Mouse (Mus musculus) c-Kit-positive CD71-positive TER-119-positive erythroid progenitor cells, embryonic 14.5 days (primary cell): ENCODE data around the gene LTO1.

Experiments used
- DNase-seq: peaks from one replicate; pipeline ENCODE4 v3.0.0-alpha.2; 2013; ENCODE audit warnings: low spot score

LTO1 gene

DNA sequence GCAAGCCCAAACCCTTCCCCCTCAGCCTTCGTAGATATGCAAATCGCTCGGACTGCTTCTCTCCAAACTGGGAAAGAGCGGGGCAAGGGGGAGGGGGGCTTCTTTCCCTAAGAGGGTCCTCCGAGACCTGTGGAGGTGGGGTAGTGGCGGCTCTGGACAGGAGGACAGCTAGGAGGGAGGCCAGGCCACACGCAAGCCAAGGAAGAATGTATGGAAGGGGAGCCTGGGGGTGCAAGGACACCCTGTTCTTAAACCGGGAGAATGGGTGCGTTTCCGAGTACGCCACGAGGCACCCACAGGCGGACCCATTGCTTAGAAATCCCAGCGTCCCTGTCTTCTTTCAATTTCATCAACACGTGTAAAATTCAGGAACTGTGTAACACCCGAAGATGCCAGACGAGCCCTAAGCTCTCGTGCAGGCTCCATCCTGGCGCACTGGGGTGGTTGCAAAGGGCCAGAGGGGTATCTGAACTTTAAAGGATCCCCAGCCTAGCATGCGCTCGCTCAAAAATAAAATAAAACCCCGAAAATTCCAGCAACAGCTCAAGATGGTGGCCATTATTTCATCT lies 25.2 kb downstream of the LTO1 start:
- no peak for DNase-seq

DNA sequence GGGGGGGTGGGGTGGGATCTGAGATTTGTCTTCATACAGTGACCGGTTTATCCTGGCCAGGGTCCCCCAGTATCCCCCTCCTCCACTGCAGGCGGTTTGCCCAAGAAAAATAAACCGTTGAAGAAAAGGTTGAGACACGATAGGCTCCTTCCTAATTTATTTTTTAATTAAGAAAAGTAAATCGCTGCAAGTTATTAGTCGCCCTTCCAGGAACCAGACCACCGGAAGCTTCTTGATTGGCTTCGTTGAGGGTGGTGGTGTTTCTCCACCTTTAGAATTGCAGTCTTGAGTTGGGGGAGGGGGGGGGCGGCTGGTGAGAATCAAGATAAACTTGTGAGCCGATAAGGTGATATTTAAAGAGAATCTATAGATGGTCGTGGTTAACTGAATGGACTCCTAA lies 25.7 kb downstream of the LTO1 start:
- no peak for DNase-seq

DNA sequence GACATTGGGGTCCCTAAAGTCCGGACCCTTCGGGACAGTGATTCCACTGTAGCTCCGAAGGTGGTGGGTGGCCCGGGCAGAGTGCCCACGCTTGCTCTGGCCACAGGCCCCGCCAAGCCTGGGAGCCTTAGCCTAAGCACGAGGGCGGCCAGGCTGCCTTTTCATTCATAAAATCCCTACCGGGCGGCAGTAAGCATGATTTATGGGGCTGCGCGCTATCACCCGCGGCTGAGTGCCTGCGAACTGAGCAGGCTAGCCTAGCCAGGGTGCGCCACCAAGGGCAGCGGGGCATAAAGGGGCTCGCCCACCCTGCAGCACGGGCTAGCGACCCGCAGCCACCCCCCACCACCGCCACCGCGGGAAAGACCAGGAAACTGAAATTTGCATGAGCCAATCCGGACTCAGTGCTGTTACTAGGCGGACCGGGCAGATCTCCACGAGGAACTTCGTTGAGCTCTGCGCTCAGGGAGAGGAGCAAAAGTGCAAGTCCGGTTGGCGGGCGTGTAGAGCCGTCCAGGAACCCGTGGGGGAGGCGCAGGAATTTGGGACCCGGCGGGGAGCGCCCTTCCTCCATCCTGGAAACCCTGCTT lies 26.4 kb downstream of the LTO1 start:
- DNase-seq, result no peak

DNA sequence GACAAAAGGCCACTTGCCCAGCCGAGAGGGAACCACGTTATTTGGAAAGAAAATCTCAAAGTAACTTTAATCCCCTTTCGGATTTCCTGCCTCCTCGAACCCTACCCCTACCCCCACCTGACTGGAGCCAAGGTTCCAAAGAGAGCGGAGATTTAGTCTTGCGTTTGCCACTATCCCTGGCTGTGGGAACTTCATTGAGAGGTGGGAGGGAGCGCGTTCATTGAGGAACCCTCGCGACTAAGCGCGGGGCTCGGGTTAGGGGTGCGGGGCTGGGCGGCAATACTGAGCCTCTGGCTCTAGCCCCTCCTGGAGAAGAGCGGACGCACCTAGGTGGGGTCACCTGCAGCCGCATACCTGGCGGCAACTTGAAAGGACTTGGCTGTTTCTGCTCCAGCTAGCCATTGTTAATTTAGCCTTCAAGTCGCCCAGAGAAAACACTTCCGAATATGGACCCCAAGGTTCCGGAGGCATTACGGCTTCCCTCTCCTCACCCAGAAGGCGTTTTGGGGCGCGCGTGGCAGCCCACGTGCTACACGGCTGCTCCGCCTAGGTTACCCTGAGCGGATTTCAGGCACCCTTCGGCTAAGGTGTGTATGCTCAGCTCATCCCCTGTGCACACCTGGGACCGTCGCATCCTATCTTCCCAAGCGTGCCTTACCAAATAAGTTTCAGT lies 27.3 kb downstream of the LTO1 start:
- DNase-seq, result no peak

DNA sequence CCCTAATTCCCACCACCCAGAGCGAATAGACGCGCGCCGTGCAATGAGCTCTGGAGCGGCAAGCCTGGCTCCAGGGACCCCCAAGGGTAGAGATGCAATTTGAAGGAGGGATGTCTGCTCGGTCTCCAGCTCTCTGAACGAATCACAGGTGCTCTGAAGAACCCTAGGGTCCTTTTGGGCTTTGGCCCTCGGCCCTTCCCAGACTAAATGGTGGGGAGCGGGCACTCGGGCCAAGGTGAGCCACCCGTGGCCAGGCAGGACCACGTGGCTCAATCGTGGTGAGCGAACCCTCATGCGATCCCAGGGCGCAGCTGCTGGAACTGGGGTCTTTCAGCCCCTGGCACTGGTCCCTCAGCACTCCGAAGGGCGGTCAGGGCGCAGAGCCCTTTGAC lies 27.8 kb downstream of the LTO1 start:
- DNase-seq, result no peak

DNA sequence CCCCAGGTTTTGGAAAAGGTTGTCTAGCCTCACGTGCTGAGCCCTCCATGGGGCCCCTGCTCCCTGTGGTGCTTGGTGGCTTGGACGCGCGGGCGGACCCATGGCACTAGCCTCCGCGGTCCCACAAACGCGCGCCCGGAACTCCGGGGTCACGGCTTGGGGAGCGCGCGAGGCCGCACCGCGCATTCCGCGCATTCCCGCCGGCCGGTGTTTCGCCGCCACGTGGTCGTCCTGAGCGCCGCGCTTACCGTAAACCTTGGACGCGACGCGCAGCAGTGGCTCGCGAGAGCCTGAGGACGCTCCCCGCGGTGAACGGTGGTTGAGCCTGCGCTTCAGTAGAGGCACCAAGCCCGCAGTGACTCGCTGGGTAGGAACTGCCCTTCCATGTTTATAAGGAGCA lies 28.4 kb downstream of the LTO1 start:
- DNase-seq, result peak; percentile 29

DNA sequence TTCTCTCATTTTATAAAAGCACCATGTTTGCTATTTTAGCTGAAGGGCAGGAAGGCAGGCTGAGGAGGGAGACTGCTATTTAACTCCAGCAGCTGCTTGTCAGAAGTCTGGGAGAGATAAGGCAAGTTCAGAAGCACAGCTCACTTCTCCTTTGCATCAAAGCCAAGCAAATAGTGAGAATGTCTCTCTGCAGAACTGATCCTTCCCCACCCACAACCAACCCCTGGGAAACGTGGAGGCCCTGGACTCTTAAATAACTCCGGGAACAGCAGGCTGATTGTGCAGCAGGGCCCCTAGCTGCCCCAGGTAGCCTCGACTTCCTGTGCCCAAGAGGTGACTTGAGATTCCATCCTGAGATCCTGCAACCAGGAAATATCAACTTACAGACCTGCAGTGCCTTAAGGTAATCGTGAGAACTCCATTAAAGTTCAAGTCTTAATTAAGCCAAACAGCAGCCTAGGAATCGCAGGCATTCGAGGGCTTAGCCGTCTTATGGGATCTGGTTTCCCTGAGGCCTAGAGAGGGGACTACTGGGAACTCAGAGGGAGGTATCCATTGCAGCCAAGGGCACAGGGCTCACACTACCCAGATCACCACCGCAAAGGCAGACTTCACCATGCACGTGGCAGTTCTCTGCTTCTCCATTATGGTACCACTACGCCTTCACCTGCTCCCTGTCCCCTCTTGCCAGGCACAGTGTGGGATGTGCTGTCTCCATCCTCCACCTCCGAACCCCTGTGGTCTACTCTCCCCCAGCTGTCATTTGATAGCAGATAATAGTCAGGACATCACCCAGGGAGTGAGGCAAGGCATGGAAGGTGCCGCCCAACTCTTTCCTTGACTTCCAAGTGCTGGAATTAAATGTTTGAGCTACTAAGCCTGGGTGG lies 43.9 kb downstream of the LTO1 start:
- no peak for DNase-seq

DNA sequence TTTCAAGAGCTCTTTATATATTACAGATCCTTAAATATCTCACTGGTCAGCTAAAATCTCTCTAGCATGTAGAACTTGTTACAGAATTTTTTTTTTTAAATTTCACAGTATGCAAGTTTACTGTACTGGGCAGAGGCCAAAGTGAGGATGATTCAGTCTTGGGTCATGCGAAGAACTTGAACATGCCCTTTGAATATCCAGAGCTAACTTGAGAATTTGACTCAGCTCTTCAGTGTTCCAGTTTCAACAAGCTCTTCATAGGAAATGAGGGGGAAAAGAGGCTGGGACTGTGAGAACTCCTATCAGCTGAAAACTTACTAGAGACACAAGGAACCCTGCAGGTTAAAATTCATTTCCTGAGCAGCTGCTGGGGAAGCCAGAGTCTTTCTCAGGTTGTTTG lies 49.0 kb downstream of the LTO1 start:
- no peak for DNase-seq

DNA sequence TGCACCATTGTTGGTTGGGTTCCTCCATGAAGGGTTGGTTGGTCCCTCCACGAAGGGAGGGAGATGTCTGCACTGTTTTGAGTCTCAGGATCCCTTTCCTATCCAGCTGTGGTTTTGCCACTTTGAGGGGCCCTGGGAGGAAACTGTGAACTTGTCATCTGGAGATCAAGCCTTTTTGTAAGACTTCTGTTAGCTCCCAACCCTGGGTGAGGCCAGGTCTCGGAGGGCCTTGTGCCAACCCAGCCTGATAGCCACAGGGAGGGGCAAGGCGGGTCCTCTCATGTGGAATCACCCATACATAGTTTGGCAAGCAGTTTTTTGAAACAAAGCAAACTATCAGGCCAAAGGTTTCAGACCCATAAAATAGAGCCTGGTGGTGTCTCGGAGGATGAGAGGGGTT lies 49.4 kb downstream of the LTO1 start:
- no peak for DNase-seq

DNA sequence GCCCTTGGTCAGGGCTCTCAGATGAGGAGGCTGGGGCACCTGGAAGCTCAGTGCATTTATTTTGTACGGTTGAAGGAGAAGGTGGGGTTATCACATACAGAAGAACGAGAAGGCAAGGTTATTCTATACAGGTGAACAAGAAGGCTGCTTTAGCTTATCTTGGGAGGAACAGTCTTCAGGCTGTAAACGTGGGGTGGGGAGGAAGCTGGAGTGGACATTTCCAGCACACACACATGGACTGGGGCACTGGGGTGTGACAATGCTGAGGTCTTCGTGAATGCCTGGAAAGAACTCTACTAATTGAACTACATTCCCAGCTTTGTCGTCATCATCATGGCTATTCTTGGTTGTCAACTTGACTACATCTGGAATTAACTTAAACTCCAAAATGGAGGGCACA lies 51.0 kb downstream of the LTO1 start:
- no peak for DNase-seq

DNA sequence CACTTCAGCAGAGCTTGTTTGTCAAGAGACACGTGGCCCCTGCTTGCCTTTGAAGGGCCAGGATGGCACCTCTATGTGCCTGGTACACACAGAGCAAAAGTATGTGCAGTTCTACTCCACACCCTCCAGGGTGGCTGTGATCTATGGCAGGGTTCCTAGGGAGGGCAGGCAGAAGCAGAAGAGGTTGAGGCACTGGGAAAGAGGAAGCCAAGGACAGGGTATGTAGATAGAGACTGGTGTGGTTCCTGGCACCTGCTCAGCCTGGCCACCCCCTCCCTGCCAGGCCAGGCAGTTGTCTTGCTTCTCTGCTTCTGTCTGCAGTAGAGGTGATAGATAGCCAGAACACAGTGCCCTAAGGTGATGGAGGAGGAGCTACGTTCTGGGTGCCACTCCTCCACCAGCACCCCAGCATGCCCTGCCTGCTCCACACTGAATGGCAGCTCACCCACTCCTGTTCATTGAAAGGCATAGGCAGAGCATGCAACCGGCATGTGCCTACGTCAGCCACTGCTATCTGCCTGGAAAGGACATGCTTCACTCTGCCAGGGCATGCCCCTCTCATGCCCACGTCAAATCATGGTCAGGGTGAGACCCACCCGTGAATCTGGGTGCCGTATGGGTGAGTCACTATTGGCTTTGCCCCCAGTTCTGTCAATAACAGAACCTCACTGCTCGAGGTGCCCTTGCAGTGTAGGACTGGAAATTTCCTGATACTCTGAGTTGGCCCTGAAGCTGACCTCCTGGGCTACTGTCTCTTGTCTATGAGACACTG lies 56.3 kb downstream of the LTO1 start:
- no peak for DNase-seq

DNA sequence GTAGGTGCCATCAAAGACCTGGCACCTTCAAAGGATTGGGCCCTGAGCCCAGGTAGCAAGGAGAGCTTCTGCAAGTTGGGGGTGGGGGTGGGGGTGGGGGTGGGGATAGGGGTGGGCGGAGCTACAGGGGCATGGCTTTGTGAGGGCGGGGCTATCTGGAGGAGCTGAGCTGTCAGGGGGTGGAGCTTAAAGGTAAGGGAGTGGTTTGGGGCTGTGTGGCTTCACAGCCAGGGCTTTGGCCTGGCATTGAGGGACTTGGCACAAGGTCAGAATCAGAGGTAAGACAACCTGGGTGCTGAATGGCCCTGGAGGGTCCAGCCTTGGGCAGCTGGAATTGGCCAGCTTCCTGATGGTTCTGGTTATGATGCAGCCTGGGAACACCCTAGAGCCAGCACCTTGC lies 56.9 kb downstream of the LTO1 start:
- DNase-seq, result no peak

DNA sequence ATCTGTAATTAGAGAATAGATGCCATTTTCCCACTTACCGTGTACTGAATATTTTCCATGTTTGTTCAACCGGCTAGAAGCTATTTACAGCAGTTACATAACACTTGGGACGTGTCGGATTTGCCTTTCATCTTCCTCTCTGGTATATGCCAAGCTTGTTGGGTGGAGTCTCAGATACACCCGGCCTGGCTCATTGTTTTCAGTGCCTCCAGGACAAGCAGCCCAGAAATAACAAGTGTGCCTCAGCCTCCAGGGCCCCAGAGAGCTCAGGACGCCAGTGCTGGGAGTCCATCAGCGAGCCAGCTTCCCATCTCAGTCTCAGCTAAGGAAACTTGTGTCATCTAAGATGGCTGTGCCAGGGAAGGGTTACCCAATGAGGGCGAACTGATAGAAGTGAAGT lies 58.6 kb downstream of the LTO1 start:
- DNase-seq, result no peak

DNA sequence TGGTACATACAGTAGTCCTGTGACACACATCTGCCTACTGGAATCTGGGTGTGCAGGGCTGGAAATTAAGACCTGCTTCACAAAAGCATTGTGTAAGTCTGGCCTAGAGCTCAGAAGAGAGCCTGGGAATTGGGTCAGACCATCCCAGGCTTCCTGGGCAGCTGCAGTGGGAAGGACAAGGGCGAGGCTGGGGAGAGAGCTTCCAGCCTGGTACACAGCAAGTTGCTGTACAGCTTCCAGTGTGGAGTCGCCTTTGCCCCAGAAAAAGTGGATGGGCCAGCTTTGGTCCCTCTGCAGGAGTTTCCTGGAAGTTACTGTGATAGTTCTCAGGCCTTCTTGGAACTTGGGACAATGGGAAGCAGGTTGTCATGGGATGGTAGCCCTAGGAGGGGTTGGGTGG lies 62.2 kb downstream of the LTO1 start:
- no peak for DNase-seq

DNA sequence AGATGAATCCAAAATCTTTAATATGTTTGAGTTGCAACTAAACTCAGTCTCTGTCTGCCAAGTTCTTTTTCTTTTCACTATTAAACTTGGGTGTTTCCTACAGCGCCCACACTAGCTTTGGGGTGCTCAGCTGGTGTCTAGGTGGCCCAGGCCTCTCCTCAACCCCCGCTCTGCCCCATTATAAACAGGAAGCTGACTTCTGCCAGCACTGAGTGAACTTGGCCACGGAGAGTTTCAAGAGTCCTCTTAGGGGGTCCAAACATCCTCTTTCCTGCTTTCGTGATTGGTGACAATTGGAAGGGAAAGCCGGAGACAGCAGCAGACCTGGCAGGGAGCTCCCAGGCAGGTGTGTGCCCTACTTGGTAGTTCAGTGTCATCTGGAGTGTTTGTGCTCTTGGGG lies 64.9 kb downstream of the LTO1 start:
- DNase-seq, result no peak
